Mouse (Mus musculus) brain, embryonic 14.5 days (tissue): ENCODE measurements at regions not wholly inside any gene's neighbourhood (a gene's known extent, or its start where the extent isn't known, plus 50 kb on each side); places are given as distances from the start of the nearest gene placed in this dataset.

Experiments
- CTCF ChIP-seq: fragments of 200-500 bp; IDR thresholded peaks from 2 replicates; pipeline ENCODE4 v1.5.1; 2012; ENCODE audit warnings: inconsistent platforms, mild to moderate bottlenecking, moderate library complexity, borderline replicate concordance; ENCODE audit not compliant: insufficient read depth, insufficient read length; ENCODE audit errors: extremely low read depth
- POLR2A ChIP-seq: fragments of 200-500 bp; IDR thresholded peaks from 2 replicates; pipeline ENCODE4 v1.6.1; 2012; ENCODE audit warnings: mild to moderate bottlenecking, inconsistent platforms, borderline replicate concordance; ENCODE audit not compliant: poor library complexity, insufficient read depth, insufficient read length, severe bottlenecking; ENCODE audit errors: extremely low read depth

DNA sequence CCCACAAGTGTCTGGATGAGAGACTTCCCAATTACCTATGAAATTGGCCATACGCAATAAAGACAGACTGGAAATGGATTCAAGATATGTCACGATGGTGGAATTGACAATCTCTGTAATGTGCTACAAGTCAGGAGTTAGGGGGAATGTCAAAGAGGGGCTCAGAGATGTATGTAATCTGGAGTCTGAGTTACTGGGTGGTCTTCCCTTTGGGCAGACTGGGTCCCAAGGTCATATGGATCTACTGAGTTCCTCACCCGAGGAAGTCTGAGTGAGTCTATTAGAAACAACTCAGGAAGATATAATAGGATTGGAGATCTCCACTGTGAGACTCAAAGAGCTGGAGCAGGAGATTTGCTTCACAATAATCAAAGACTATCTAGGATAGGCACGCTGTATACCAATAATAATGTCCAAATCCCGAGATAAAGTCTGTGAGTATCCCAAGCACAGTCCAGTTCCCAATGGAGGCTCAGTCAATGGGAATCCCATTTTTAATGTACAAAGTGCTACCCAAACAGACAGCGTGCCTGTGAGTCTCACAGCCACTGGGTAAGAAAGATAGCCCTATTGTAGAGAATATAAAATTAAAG, 285.4 kb upstream of the Rsrc1 start:
- TF ChIP-seq POLR2A (no peak), CTCF (no peak)
